Mouse (Mus musculus) common myeloid progenitor, adult 5-6 weeks (primary cell): ENCODE data around the gene Hspa8. TPM values are rescaled to one million over a fixed set of nuclear protein-coding genes. Genes with fewer than 3 reads are reported as not detected.
"Not testable (repeated sequence)": the region's sequence is repeated elsewhere in the genome, so short reads cannot be mapped to it uniquely, and the experiment has no call there.

Experiments
- ATAC-seq: replicated peaks from 2 replicates; pipeline ENCODE4 v1.8.0; 2016; ENCODE audit warnings: low read depth, mild to moderate bottlenecking, moderate TSS enrichment, inconsistent platforms; ENCODE audit not compliant: poor library complexity, severe bottlenecking
- total RNA-seq: library from RNA; stranded (forward); fragments of 200-1000, 187-1606 nt; gene quantifications from 2 replicates; pipeline ENCODE4 v1.2.3, GENCODE M21; 2017

The Hspa8 gene
- 4,616 and 4,673 TPM in 2 replicates for total RNA-seq

DNA sequence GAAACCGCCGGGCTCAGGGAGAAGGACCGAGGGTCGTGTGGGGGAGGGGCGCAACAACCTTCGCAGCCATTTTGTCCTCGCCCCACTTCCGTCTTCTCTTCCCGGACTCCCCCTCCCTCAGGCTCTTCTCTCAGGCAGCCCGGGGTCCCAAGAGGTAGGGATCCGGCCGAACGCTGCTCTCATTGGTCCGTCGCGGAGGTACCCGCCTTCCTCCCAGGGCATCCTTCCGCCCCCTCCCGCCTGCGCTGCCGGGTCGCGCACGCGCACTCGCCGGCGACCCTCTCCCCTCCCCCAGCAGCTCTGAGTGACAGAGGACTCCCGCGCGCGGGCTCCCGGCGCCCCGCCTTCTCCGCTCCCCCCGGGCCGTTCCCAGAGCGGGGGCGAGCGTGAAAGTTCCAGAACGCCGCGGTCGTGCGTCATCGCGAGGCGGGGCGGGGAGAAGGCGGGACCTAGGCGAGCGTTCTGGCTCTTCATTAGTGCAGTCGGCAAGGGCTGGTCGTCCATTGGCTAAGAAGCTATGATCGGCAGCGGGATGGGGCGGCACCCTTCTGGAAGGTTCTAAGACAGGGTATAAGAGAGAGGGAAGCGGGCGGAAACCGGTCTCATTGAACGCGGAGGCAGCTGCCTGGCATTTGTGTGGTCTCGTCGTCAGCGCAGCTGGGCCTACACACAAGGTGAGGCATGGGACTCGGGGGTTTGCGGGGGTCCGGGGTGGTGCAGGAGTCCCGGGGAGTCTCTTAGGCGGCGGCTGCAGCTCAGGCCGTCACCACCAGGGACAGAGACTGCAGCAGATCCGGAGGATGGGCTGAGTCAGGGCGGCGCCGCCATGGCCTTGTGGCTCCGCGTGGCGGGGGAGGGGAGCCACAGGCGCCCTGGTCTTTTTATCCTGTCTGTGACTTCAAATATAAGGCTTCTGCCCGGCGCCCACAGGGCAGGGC is at the start of gene Hspa8:
Gene Hspa8, plus strand, starts transcription at position 310 of the 938 bp plus-strand sequence.
- ATAC-seq: peak; percentile 68

DNA sequence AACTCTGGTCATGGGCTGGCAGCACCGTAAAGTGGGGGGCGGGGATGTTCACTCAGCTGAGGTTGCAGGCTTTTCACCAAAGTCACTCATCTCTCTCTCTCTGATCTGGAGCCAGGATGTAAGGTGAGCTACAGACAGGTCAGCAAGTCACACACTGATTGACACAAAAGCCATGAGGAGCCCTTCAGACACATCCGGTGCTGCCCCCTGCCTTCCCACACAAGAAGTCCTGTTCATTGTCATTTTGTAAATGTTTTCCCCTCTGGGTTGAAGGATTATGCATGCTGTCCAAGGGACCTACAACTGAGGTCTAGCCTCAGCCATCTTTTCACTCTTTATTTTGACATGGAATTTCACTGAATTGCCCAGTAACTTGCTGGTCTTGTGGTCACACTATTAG is 49.0 kb upstream of the Hspa8 start:
- no peak for ATAC-seq

DNA sequence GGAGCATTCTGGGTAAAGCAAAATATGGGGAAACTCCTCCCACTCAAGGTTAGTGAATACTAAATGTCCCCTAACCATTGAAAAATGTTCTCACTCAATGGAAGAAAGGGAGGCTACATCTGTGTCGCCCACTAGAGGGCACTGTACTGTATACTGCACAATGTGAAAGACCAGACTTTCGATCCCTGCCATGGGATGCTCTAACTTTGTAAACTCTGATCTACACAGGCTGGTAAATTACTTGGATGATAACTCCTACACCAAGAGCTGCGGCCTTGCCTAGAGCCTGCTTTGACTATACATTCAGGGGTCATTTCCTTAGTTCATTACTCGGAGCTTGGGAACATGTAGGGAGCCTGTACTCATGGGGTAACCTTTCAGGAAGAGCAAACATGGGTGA is 44.4 kb upstream of the Hspa8 start:
- ATAC-seq: peak; percentile 75

DNA sequence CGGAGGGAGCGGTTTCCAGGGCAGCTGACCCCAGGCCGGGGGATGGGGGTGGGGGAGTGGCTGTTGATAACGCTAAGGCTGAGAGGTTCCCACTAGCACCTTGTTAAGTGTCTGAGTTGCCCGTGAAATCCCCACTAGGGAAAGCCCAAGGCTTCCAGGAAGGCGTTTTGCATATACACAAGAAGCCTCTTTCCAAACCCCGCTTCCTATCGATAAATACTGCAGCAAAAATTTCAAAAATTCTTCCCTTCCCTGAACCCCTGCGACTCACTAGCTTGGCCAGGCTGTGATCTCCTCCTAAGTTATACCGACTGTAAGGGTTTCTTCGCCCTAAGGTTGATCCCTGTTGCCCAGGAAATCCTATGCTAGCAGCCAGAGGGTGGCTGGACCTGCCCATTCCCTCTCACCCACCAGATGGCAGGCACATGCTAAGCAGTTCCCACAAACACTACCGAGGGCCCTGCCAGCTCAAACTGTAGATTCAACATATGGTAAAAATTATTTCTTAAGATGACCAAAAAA is 43.6 kb upstream of the Hspa8 start:
- peak; percentile 57; the same call in 1 of the 2 replicates for ATAC-seq

DNA sequence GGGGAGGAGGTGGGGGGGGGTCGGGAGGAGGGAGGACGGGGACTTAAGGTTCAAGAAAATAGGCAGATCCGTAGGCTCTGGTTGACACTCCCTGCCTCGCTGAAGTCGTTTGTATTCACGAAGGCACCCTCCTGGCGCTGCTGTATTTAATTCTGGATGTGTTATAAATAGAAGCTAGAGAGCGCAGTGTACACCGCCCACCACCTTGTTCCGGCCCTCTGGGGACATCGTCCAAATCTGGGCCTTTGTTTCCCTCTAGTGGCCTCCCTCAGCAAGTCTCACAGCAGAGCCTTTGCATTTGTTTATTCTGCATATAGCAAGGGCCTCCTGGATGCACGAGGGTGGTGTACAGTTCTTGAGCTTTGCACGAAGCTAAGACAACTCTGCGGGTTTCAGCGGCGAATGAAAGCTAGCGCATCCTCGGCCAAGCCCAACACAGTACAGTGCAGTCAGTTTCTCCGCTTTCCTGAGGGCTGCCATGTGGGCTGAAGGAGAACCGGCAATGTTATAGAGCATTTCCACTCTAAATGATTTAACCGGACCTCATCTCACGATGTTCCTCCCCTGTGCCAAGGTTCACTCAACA is 43.0 kb upstream of the Hspa8 start:
- peak; percentile 90 for ATAC-seq

DNA sequence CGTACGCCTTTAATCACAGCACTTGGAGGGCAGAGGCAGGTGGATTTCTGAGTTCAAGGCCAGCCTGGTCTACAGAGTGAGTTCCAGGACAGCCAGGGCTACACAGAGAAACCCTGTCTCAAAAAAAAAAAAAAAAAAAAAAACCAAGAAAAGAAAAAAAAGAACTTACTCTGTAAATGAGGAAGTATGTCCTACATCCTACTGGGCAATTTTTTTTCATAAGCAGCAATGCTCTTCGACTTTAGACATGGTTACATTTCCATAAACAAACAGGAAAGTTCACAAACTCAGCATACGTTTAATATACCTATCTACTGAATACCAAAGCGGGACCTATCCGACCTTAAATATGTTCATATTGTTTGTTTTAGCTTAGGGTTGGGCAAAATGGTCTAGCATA is 38.4 kb upstream of the Hspa8 start:
- ATAC-seq: no peak

DNA sequence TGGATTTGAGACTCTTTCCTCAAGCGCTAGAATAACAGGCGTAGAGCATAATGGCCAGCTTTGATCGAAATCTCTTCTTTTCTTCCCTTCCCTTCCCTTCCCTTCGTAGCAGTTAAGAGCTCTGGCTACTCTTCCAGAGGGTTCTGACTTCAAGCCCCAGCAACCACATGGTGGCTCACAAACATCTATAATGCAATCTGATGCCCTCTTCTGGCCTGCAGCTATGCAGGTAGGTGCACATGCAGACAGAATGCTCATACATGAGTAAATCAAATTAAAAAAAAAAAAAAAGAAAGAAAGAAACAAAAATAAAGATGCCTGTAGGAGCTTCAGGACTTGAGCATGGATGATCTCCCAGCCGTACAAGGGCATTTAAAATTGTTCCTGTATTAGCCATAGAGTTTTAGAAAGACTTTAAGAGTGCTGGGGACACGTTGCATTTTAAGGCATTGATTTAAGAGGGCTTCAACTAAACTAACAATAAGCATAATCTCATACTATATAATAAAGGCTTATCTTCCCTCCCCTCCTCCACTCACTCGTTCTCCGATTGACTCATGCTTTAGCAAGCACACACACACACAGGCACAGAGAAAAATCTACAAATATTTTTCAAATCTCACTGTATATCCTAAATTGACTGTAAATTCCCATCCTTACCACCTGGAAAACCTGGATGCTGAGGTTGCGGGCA is 35.8 kb upstream of the Hspa8 start:
- 0 out of 2 replicates have a peak, but pooled peaks have one; percentile 17 for ATAC-seq

DNA sequence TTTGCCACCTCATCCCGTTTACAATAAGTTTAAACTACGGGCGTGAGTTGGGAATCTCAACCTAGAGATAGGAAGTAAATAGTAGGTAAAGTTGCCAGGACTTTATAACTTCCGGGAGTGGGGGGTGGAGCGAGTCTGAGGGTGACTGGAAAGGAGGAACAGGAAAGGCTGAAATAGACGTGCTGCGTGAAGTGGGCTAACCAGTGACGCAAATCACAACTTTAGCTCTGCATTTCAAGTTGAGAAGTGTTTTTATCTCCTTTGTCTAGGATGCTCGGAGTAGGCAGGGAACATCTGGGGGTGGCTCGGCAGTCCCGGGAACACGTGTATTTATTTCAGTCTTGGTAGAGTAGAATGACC is 35.2 kb upstream of the Hspa8 start:
- peak; percentile 78 for ATAC-seq

DNA sequence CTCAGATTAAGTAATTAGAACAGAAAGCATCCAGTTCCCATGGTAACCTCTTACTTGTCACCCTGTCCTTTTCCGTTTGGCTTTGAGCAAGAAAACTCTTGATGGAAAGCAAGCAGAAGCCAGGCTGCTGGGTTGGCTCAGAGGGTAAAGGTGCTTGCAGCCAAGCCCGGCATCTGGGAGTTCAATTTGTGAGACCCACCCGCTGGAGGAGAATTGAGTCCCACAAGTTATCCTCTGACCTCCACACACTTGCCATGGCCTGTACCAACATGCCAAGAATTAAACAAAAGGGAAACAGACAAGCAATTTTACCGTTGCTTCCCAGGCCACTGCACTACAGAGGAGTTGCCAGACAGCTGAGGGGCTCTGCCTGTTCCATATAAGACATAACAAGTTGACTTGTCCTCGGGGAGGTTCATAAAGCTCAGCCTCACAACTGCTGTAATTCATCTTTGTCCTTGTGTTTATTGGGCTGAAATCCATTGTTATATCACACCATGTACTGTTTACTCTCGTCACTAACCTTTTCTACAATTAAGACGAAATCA is 34.7 kb upstream of the Hspa8 start:
- 0 out of 2 replicates have a peak, but pooled peaks have one; percentile 13 for ATAC-seq

DNA sequence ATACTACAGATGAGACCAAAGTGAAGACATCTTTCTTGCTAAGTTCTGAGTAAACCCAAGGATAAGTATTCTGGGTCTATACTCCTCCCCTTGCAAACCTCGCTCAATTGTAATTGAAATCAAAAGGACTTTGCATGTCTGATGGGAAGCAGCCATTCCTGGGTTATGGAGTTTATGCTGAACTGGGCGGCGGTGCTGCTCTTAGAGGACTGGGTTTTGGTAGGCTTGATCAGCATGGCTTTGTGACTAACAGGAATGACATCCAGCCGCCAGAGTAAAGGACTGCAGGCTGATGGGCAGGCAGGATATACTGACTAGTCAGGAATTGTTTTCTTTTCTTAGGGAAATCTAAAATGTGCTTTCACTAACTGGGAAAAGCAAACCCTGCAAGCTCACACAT is 32.8 kb upstream of the Hspa8 start:
- ATAC-seq: no peak

DNA sequence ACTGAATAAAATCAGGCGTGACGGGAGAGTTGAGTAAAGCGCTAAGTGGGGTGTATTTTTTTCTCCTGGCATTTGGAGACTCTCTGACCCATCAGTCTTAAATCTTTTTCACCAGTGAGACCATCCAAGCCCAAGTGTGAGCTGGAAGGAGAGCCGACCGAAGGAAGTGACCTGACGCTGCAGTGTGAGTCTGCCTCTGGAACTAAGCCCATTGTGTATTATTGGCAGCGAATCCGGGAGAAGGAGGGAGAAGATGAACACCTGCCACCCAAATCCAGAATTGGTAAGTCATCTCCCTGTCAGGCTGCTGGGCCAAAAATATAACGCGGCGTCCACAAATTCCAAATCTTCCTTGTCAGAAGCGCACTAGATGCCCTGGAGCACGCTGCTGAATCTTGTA is 28.5 kb upstream of the Hspa8 start:
- no peak for ATAC-seq

DNA sequence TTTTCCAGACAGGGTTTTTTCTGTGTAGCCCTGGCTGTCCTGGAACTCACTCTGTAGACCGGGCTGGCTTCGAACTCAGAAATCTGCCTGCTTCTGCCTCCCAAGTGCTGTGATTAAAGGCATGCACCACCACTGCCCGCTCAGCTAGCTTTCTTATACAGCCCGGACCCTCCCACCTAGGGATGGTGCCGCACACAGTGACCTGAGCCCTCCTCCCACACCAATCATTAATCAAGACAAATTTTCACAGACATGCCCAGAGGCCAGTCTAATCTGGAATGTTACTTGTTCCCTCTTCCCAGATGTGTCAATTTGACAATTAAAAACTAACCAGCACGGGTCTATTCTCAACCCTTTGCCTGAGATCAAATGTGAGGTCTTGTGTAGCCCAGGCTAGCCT is 27.6 kb upstream of the Hspa8 start:
- ATAC-seq: not testable (repeated sequence)

DNA sequence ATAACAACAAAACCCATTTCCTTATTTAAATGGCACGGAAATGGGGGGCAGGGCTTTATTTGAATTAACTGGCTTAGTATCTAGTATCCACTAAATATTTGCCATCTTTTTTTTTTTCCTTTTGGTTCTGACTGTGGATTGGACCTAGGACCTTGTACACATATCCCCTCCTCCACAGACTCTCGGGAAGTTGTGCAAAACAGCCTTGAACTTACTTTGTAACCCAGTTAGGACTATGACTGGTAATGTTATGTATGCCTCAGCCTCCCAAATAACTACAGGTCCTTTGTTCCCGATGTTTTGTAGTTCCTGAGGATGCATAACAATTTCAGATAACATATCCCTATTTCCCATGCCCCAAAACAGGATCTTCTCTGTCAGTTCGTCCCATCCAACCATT is 26.9 kb upstream of the Hspa8 start:
- no peak for ATAC-seq

DNA sequence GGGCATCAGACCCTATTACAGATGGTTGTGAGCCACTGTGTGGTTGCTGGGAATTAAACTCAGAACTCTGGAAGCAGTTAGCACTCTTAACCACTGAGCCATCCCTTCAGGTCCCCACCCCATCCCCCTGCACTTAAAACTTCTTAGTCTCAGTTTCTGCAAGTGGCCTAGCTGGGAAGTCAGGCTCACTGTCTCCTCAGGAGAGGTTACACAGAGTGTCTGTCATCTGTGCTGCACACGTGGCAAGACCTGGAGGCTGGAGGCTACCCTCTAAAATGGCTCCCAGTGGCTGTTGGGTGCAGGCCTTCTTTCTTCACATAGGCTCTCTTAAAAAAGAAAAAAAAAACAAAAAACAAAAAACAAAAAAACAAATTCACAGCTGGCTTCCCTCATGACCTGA is 24.7 kb upstream of the Hspa8 start:
- 0 out of 2 replicates have a peak, but pooled peaks have one; percentile 15 for ATAC-seq

DNA sequence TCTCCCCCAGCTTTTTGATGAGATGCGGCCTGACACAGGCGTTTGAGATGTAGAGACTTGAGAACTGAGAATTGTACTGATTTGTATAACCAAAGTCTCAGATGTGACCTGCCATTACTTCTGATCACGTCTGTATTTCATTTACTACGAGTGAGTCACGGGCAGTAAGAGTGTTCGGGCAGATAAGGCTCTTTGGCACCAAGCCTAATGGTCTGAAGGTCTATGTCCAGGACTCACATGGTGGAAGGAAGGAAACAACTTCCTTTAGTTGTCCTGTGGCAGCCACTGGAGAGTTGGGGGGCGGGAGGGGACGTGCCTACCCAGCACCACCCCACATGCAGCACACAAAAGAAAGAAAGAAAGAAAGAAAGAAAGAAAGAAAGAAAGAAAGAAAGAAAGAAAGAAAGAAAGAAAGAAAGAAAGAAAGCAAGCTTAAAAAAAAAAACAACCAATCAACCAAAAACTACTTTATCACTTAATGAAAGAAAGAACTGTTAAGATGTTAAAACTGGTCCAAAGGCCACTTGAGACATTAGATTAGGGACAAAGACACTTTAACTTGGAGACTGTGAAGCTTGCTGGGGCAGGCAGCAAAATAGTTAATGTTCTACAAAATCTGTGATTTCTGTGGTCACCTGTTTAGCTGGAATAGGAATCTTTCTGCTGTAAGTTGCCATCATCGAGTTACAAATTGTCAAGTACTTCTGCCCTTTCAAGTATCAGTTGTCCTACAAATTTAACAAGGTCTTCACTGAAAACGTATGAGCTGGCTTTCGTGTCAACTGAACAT is 24.1 kb upstream of the Hspa8 start:
- no peak; the same call in 1 of the 2 replicates for ATAC-seq

DNA sequence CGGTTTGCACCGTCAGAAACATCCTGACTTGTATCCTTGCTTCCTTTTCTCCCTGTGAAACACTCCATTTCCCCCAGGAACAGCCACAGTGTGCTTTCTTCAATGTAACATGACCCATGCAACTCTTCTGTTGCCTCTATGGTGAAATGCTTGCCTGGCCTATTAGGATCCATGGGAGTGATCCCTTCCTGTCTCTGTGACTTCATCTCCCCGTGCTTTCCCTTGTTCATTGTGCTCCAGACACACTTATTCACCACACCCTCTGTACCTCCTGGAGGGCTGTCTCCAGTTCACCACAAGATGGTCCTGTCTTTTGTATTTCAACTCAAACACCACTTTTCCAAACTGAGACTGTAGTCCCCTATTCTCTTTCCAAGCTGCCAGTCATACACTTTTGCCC is 20.7 kb upstream of the Hspa8 start:
- ATAC-seq: no peak

DNA sequence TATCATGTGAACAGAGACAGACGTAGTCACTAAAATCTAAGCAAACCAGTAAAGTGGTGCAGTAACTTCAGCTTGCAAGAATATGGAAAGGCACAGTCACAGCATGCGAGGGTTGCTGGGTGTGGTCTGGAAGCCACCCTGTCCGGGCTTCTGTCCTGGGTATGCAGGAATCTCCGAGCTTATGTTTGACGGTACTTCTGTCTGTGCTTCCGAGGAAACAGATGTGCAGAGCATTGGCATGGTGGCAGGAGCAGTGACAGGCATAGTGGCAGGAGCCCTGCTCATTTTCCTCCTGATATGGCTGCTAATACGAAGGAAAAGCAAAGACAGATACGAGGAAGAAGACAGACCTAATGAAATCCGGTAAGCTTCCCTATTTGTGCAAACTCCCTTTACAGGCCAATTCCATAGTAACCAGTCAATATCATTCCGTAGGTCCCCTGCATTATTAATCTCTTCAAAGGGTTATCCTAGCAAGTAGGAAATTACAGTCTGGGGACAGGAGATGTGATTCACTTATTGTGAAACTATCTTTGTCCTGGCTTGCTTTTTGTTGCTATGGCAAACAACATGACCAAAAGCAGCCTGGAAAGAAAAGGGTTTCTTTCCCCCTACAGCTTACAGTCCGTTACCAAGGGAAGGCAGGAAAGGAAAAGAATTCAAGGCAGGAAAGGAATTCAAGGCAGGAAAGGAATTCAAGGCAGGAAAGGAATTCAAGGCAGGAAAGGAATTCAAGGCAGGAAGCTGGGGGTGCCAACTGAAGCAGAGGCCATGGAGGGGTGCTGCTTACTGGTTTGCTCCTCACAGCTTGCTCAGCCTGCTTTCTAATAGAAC is 19.7 kb upstream of the Hspa8 start:
- no peak for ATAC-seq

DNA sequence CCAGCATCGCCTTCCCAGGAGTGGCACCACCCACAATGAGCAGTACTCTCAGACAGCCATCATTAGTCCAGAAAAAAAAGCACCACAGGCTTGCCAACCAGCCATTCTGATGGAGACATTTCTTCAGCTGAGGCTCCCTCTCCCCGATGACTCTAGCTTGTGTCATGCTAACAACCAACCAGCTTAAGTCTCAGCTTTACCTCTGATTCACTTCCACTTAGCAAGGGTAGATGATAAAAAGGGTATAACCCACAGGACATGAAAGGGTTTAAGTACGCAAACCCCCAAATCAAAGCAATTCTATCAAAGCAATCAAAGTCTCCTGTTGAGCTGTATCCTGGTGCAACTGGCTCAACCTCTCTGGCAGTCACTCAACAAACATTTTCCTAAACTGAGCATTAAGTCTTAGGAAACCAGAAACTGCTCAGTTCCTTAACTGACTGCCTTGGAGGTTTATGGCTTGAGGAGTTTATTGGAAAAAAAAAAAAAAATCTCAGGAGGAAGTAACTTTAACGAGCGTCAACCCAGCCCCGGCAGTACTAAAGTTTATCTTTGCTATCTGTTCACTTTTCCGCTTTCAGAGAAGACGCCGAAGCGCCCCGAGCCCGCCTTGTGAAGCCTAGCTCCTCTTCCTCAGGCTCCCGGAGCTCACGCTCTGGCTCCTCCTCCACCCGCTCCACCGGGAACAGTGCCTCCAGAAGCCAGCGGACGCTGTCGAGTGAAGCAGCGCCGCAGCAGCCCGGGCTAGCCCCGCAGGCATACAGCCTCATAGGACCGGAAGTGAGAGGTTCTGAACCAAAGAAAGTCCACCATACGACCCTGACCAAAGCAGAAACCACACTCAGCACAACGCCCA is 18.8 kb upstream of the Hspa8 start:
- ATAC-seq: peak; percentile 53
